Mouse (Mus musculus) forelimb bud, embryonic 11.5 days (tissue): ENCODE measurements around the gene Snx4.
"Not testable (repeated sequence)": the region's sequence is repeated elsewhere in the genome, so short reads cannot be mapped to it uniquely, and the experiment has no call there.

Experiments used
- DNase-seq: peaks from one replicate; pipeline ENCODE4 v3.0.0-alpha.2; 2012; ENCODE audit warnings: low read depth, low spot score

Gene Snx4

DNA sequence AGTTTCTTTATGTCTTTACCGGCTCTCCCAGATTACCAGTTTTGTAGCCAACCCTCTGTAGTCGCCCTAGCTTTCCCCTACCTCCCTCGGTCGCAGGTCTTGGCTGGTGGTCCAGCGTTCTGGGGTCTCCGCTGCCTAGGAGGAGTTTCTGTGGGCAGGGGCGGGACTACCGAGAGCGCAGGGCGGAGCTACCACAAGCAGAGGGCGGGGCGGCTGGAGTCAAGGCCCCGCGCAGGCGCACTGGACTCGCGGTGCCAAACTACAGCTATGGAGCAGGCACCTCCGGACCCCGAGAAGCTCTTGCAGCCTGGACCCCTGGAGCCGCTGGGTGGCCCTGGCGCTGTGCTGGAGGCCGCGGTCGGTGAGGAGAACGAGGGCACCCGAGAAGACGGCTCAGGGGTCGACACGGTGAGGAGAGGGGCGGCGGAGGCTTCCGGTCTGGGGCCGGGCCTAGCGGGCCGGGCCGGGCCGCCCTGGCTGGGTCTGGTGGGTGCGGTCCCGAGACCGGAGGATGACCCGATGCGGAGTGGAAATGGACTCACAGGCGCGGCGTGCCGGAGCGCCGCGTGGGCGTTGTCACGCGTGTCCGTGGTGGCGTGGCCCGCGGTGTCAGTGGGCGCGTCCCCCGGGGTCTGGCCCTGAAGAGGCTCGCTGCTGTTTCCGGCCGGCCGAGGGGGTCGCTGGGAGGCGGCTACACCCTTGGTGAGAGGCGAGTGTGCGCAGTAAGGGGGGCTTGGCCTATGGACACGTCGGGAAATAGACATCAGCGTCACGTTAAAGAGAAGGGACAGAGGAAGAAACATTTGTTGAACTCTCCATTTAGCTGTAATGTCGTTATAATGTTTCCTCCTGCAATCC lies at the start of gene Snx4:
Snx4 (plus strand) TSS at position 249 of the 858 bp plus-strand sequence.
- DNase-seq = peak; percentile 93

DNA sequence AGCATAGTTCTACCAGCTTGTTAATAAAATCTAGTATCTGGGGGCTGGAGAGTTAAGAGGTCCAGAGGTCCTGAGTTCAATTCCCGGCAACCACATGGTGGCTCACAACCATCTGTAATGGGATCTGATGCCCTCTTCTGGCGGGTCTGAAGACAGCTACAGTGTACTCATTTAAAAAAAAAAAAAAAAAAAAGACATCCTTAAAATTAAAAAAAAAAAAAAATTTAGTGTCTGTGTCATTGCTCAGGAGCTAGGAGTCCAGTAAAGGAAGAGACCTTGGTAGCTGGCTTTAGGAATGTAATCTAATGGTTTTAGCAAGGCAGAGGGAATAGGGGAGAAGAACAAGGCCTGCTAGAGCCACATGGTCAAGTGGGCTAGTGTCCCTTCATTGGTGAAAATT lies 40.4 kb upstream of the Snx4 start:
- no peak for DNase-seq

DNA sequence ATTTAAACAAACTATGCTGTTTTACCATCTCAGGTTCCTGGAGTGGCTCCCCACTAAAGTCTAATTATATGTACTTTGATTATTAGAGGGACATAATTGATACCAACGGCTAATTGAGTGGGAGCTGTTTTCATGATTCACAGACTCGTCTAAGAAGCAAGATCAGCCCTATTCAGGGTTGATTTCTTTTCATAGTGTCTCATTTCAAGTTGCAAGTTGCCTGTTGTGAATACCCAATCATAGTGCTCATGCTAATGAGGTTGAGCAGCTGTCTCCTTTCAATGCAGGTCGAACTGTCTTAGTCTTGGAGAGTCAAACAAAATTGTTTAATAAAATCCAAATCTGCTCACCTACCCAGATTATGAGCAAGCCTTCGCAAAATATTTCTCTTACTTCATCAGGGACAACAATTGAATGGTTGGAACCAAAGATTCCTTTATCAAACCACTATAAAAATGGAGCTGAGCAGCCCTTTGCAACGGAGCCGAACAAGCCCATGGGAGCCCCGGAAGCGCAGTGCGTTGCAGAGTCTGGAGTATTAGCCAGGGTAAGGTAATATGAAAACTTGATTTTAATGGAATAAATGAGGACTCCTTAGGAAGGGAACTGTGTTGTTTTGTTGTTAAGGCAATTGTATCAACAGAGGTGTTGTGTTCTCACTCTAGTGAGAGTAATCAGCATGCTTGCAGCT lies 34.8 kb upstream of the Snx4 start:
- DNase-seq = no peak

DNA sequence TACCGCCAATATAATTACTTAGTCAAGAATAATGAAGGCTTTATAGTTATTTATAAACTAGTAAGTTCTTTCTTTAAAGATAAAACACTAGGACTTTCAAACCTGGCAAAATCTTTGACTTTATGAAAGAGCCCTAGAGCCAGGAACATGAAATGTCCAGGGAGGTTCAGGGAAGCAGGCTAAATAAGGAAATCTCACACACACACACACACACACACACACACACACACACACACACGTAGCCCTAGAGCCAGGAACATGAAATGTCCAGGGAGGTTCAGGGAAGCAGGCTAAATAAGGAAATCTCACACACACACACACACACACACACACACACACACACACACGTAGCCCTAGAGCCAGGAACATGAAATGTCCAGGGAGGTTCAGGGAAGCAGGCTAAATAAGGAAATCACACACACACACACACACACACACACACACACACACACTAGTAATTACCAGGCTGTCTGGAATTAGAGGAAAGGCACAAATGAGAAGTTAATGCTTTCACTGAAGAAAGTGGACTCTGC lies 33.6 kb upstream of the Snx4 start:
- DNase-seq = not testable (repeated sequence)

DNA sequence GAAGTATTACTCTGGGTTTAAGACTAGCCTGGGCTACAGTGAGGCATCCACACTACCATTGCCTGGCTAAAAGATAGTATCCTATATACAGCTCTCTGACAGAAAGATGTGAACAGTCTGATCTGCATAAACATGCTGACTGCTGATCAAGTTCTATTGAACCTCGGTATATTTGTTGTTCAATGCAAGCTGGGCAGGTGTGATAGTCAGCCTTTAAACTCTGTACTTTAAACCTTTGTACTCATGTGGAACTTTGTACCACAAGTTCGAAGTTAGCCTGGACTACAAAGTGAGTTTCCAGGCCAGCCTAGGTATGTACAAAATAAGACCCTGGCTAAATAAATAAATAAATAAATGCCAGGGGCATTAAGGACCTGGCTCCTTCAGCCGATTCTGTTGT lies 28.8 kb upstream of the Snx4 start:
- DNase-seq = no peak

DNA sequence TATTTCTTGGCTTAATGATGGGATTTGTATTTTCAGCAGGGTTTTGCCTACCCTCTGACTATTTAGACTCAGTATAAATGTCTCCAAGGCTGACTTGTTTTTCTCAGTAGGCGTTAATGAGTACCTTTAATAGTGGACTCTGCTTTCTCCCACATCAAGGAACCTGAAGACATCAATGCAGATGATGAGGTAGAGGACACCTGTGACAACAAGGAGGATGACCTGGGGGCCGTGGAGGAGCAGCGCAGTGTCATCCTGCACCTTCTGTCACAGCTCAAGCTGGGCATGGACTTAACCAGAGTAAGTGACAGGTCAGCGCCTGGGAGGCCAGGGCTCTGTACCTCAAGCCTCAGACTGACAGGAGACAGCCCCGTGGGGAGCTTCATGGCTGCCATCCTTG lies 26.9 kb upstream of the Snx4 start:
- no peak for DNase-seq

DNA sequence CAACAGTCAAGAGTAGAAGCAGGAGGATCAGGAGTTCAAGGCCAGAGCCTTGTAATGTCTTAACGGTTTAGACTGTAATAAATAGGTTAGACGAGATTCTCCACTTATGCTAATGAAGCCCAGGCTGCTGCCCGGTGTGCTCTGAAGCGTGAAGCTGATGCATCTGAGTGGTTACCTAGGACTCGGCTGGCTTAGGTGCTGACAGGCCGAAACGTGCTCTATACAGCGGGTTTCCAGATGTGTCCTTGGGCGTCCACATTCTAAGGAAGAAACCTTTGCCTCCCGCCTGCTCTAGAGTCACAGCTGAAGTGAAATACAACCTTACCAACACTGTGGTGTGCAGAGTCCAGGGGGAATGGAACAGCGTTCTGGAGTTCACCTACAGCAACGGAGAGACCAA lies 17.1 kb upstream of the Snx4 start:
- DNase-seq = no peak

DNA sequence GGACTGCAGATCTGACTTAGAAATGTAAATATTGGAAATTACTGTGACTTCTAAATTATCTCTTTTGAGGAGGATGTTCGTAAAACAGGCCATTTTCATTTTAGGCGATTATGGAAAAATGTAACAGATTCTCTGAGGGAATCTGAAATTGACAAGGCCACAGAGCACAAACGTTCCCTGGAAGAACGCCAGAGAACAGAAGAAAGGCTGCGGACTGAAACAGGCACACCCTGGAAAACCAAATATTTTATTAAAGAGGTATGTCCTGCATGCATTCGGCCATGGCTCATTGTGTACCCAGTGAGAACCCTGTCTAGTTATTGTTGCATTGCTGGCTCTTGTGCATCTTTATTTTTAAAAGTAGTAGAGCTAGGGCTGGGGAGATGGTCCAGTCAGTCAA lies 15.1 kb upstream of the Snx4 start:
- no peak for DNase-seq

DNA sequence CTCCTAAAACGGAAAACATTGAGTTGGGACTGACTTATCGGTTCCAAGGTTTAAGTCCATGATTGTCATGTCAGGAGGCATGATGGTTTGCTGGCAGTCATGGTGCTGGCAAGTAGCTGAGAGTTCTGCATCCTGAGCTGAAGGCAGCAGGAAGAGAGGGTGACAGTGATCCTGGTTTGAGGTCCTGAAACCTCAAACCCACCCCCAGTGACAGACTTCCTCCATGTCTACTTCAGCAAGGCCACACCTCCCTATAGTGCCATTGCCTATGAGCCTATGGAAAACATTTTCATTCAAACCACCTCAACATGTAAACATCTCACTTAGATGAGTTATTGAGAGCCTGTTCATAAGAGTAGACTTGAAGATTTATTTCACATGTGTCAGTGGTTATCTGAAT lies 11.9 kb upstream of the Snx4 start:
- DNase-seq = no peak

DNA sequence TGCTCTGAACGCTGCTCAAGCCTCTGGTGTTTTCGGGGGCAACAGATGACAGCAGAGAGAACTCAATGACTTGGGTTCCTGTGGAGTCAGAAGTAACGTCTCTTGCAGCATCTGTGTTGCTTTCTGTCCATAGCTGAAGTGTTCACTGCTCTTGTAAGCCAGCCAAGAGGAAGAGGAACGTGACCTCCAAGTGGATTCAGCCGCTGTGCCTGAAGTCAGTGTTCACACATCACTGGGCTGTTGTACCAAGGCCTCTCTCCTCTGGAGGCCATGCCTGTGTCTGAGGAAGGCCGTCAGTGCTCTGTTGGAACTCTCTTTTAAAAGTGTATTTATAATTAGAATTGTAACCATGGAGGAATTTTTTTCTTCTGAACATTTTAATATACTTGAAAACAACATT lies 9.2 kb upstream of the Snx4 start:
- DNase-seq = no peak

DNA sequence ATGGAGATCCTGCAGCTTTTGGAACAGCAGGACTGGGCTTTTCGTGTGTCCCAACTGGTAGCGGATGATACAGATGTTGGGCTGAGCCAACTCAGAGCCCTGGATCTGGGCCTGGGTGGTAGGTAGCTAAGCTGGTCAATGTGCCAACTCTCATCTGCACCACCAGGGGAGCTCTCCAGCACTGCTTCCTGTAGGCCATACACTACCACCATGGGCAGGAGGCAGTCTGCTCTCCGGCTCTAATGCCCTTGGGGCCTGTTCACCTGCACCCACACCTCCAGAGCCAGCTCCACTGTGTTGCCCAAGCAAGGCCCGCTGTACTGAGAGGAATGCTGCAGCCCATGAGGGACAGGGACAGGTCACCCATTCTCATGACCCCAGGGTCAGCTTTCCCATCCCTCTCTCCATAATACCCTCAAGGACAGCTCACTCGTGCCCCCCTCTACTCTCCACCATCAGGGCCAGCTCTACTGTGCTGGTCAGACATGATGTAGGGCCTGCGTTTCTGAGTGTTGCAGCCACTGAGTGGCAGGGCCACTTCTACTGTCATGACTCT lies 7.0 kb upstream of the Snx4 start:
- no peak for DNase-seq

DNA sequence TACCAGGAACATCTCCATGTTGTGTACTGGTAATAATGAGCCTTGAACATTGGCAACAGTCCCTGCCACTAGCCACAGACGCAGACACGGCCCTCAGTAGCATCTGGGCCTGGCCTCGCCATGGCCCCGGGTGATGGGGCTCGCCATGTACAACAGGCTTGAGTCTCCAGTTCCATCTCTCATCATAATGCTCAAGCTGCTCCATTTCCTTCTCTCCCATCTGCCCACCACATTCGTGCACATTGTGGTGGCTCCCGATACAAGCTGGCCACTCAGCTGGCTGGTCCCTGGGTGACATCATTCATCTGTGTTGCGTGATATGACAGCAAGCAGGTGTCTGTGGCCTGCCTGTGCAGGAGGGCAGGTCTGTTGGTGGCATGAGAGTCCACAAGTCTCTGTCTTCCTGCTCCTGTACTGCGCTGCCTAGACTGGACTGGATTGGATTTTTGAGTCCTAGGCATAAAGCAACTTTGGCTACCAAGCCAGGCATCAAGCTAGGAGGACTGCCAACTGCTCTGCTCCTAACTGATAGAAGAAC lies 6.2 kb upstream of the Snx4 start:
- no peak for DNase-seq

DNA sequence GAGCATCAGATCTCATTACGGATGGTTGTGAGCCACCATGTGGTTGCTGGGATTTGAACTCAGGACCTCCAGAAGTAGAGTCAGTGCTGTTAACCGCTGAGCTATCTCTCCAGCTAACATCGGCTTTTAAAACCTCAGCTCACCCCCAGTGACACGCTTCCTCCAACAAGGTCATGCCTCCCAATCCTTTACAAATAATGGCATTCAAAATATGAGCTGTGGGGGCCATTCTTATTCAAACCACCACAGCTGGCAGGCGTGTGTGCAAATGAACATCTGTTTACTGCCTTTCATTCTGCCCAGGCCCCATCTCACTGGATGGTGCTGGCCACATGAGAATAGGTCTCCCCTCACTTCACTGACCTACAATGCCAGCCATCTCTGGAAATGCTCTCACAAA lies 4.7 kb upstream of the Snx4 start:
- no peak for DNase-seq

DNA sequence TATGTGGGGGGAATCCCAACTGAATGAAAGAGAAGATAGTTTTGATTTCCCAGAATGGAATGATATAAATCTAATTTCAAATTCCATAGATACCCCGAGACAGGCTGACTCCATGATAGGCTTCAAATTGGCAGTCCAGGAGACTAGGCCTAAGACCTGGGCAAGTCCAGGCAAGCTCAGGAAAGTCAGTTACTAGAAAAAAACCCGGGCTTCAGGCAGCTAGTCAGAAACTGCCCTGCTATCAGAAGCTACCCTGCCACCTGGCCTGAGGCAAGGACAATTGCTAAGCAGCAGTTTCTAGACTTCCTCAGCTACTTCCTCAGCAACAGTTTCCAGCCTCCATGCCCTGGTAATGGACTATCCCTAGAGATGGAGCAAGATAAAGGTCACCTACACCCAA lies 4.2 kb upstream of the Snx4 start:
- DNase-seq = no peak

DNA sequence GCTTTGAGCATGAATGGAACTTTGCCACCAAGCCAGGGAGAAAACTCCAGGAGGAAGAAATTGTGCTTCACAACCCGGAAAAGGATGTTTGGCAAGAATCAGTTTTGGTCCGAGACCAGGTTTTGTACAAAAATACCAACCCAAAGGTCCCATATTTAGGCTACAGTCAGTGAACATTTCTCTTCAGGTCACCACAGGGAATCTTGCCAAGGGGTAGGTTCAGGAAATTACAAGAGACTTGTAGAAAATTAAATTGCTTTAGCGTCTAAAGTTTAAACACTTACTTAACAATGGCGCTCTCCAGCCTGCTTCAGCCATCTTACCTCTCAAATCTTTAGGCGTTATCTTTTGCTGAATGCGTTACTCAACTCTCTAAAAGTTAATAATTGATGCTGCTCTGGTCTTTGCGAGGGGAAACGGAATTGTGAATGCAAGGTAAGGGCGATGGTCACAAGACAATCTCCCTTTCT lies 556 bp upstream of the Snx4 start:
- DNase-seq = no peak

DNA sequence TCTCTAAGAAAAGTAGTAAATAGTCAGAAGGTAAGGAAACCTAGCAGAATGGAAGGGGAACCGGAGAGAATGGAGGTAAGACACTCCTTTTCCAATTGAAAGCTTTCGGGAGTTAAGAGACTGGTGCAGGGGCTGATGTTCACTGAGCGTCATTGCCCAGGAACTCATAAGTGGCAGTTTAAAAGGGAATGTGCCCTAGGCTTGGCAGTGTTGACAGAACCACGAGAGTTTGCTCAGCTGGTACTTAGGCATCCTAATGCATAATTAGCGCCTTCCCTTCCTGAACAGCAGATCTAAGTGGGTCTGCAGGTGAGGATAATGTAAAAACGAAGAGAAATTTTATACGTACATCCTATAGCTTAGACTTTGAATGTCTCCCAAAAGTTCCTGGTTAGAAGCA lies 4.4 kb downstream of the Snx4 start:
- DNase-seq = no peak

DNA sequence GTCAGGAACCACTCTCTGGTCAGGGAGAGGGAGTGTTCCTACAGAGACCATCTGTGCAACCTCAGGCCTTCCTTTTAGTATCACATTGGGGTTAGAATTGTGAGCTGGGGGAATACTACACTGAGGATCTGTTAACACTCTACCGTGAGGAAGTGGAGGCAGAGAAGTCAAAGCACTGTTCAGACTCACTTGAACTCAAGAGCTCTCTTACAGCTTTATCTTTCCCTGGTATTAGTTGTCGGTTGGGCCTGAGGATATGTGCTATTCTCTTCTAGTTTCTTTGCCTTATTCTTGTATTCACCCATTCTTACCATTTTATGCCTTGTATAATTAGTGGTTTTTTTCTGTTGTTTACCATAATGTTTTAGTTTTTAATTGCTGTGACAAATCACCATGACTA lies 7.3 kb downstream of the Snx4 start:
- DNase-seq = no peak

DNA sequence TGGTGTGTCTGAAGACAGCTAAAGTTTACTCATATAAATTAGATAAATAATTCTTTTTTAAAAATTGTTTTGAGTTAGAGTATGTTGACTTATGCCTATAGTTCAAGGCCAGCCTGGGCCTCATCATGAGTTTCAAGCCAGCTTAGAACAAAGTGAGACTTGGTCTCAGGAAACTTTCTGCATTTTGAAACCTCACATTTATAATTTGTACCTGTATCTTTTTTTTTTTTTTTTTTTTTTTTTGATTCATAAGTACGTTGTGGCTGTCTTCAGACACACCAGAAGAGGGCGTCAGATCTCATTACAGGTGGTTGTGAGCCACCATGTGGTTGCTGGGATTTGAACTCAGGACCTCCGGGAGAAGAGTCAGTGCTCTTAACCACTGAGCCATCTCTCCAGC lies 8.6 kb downstream of the Snx4 start:
- no peak for DNase-seq

DNA sequence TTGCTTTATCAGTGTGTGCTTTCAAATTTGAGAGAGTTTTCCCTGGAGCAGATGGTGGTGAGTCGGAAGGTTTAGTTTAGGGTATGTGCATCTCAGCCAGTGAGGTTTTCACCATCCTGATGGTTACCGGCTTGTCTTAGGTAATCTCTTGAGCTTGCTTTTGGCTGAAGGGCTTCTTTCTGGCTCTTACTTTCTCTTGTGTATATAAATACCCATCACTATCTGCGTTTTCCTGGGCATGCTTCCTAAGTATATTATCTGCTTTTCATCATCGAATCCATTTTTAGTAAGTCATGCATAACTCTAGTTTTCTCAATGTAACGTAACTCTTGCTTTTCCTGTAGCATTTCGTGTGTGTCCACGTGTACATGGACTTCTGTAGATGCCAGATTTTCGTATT lies 9.6 kb downstream of the Snx4 start:
- no peak for DNase-seq

DNA sequence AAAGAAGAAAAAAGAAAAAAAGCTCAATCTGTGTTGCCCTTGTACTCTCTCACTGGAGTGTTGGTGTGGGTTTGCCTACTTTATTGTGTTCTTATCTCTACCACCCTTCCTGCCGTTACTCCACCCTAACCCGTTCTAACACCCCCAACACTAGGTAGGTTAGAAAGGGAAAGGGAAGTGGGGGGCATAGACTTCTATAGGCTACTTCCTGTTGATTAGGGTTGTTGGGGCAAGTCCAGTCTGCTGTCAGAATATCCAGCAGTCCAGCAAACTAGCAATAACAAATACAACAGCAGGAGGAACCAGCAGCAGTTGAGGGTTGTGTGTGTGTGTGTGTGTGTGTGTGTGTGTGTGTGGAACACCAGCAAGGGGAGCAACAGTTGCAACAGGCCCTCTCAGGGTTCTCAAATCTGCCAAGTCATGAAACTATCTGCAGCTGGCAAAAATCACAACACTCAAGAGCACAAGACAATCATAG lies 10.4 kb downstream of the Snx4 start:
- no peak for DNase-seq

DNA sequence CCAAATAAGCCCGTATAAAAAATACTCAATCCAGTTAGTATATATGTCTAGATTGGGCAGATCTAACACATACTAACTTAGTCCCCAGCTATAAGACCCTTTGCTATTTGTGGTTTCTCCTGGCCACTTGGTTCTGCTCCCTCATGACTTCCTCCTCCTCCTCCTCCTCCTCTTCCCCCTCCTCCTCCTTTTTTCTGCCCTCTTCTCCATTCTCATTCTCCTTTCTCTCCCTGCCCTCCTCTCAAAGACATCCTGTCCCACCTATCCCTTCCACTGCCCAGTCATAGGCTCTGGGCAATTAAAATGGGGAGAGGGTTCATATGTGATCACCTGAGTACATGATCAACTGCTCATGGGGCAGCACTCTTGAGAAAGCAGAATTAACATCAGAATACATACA lies 10.9 kb downstream of the Snx4 start:
- no peak for DNase-seq

DNA sequence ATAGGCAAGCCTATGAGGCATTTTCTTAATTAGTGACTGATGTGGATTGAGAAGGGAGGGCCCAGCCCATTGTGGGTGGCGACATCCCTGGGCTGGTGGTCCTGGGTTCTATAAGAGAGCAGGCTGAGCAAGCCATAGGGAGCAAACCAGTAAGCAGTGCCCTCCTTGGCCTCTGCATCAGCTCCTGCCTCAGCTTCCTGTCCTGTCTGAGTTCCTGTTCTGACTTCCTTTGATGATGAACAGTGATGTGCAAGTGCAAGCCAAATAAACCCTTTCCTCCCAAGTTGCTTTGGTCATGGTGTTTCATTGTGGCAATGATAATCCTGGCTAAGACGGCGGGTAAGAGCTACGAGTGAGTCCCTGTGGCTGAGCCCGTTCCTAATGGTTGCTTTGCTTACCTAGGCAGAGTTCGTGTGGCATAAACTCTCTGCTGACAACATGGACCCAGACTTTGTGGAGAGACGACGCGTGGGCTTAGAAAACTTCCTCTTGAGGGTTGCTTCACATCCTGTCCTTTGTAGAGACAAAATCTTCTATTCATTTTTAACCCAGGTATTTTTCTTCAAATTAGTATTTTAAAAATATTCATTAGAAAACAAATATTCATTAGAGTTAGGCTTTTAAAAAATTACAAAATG lies 16.5 kb downstream of the Snx4 start:
- DNase-seq = no peak
